Mouse (Mus musculus) midbrain, embryonic 16.5 days (tissue): ENCODE results near the gene Alpl. TPM values are rescaled to one million over a fixed set of nuclear protein-coding genes. Genes with fewer than 3 reads are reported as not detected.
A peak's percentile ranks its signal among the peaks of the same experiment; 100 is the strongest.

ENCODE experiments used
- ATAC-seq: fragments of 200-750 bp; cut with Nextera tagmentation; 2 replicates; pipeline ENCODE4 v1.8.0; 2017; ENCODE audit warnings: moderate TSS enrichment
- H3K27ac ChIP-seq: fragments of 300-500 bp; sonication (generic); 2 replicates; pipeline ENCODE4 v1.5.1; 2014; ENCODE audit warnings: mild to moderate bottlenecking, low read length, mixed read lengths
- H3K27me3 ChIP-seq: fragments of 300-500 bp; sonication (generic); 2 replicates; pipeline ENCODE4 v1.6.1; 2014; ENCODE audit warnings: low read depth, low read length, mixed read lengths; ENCODE audit not compliant: control insufficient read depth, insufficient read depth
- H3K36me3 ChIP-seq: fragments of 300-500 bp; sonication (generic); 2 replicates; pipeline ENCODE4 v1.6.1; 2014; ENCODE audit warnings: mild to moderate bottlenecking, low read length, moderate library complexity, mixed read lengths; ENCODE audit not compliant: control insufficient read depth, insufficient read depth
- H3K4me1 ChIP-seq: fragments of 300-500 bp; sonication (generic); 2 replicates; pipeline ENCODE4 v1.6.1; 2014; ENCODE audit warnings: mild to moderate bottlenecking, low read length, mixed read lengths; ENCODE audit not compliant: control insufficient read depth, insufficient read depth
- H3K4me2 ChIP-seq: fragments of 300-500 bp; sonication (generic); 2 replicates; pipeline ENCODE4 v1.6.1; 2014; ENCODE audit warnings: mild to moderate bottlenecking, low read length, mixed read lengths
- H3K4me3 ChIP-seq: fragments of 300-500 bp; sonication (generic); 2 replicates; pipeline ENCODE4 v1.5.1; 2014; ENCODE audit warnings: low read depth, mild to moderate bottlenecking, low read length, moderate library complexity, mixed read lengths
- H3K9ac ChIP-seq: fragments of 300-500 bp; sonication (generic); 2 replicates; pipeline ENCODE4 v1.6.1; 2014; ENCODE audit warnings: low read depth, low read length, mixed read lengths
- H3K9me3 ChIP-seq: fragments of 300-500 bp; sonication (generic); replicated peaks from 2 replicates; pipeline ENCODE4 v1.6.1; 2014; ENCODE audit warnings: mild to moderate bottlenecking, low read length, mixed read lengths; ENCODE audit not compliant: control insufficient read depth, poor library complexity, severe bottlenecking
- WGBS: fragments of 180-500 bp; shearing (Covaris S2); extraction: QIAGEN DNeasy Blood & Tissue Kit; methylation state at CpG from one replicate; pipeline ENCODE4 v1.1.7; 2014; 5-methylcytosine and 5-hydroxymethylcytosine counted together
- polyA plus RNA-seq: library from polyadenylated mRNA; unstranded; fragments of >200 nt; fragmentation: Nextera tagmentation; extraction: Ambion mirVana; gene quantifications from 2 replicates; pipeline ENCODE4 v1.2.1, GENCODE M21; 2015

The Alpl gene
- polyA plus RNA-seq, 1 experiment from 2014 or later: 12.1 TPM

DNA sequence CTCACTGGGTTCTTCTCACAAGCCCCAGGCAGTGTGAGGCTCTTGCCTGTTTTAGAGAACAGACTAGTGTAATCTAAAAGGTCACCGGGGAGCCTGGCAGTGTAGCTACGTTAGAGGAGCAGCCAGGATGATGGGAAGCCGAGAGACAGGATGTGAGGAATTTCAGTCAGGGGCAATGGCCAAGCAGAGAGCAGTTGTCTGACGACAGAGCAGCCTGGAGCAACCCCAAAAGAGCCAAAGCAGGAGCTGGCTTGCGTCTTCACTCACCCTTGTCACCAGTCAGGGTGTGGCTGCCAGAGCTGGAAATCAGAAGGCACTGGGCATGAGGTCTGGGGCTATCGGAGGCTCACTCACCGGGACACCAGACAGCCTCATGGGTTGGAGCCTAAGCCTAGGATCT is 26.5 kb downstream of the Alpl start:
- H3K27me3 ChIP-seq: no peaks in the 10 kb centered on the region
- no peak overlapping the region for H3K27ac ChIP-seq

GRCm38 (mm10) chr4:137768831-137769230 is 27.4 kb downstream of the Alpl start:
- Histone ChIP-seq H3K9me3 (no peaks in the 10 kb centered on the region), H3K36me3 (no peaks in the 10 kb centered on the region), H3K4me1 (peaks cover 12% of the 10 kb centered on the region; the same call in 1 of the 2 replicates), H3K9ac (no peak overlapping the region), H3K27me3 (no peaks in the 10 kb centered on the region), H3K4me2 (no peak overlapping the region), H3K4me3 (no peak overlapping the region), H3K27ac (no peak overlapping the region)
- WGBS: 90% methylated on average over 6 of the region's 6 CpGs
- no peak for ATAC-seq

More for the DNA sequence above, 26.5 kb downstream of the Alpl start:
- Histone ChIP-seq H3K9me3 (no peaks in the 10 kb centered on the region), H3K4me3 (no peak overlapping the region), H3K9ac (no peak overlapping the region), H3K36me3 (no peaks in the 10 kb centered on the region), H3K4me2 (no peak overlapping the region), H3K4me1 (peaks cover 12% of the 10 kb centered on the region; the same call in 1 of the 2 replicates)
- ATAC-seq: no peak
- WGBS: 54% methylated on average over 7 of the region's 7 CpGs

DNA sequence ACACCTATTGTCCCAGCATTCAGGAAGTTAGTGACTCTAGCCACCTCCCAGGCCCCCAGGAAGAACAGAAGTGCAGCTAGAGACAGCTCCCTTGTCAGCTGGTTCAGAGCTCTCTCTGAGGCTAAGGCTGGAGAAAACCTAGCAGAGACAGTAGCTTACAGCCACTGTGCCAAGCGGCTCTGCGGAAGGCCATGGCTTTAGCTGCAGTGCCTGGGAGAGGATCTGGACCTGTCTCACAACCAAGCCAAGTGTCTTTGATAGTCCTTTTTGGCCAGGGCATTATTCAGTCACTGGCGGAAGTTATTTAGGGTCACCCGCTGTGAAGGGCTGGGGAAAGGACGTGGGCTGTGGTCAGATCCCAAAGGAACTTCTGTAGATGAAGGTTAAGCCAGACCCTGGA is 27.8 kb downstream of the Alpl start:
- ATAC-seq: no peak
- H3K4me1 ChIP-seq: peaks cover 12% of the 10 kb centered on the region; the same call in 1 of the 2 replicates

DNA sequence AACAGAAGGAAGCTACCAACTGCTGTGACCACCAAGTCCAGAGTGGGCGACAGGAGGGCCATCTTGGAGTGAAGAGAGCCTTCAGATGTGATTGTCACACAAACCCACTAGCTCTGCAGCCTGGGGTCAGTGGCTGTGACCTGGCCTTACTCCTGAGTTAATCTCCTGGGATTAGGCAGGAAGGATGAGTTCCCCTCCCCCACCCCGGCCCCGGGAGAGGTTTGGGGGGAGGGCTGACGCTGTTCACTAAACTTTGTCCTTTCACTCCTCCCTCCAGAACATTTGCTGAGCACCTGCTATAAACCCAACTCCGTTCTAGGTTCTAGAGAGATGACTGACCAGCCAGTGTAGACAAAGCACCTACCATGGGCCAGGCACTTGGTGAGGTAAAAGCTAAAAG is 29.8 kb downstream of the Alpl start:
- no peaks in the 10 kb centered on the region for H3K9me3 ChIP-seq
- no peak overlapping the region for H3K9ac ChIP-seq
- no peaks in the 10 kb centered on the region for H3K36me3 ChIP-seq
- peak overlapping the region; percentile 43; the same call in 1 of the 2 replicates for H3K27ac ChIP-seq
- H3K4me2 ChIP-seq: no peak overlapping the region
- no peaks in the 10 kb centered on the region for H3K27me3 ChIP-seq
- ATAC-seq: no peak
- H3K4me1 ChIP-seq: peaks cover 12% of the 10 kb centered on the region; the same call in 1 of the 2 replicates
- 23% methylated on average over 5 of the region's 5 CpGs for WGBS
- no peak overlapping the region for H3K4me3 ChIP-seq

More for the DNA sequence above, 27.8 kb downstream of the Alpl start:
- Histone ChIP-seq H3K9ac (no peak overlapping the region), H3K27ac (no peak overlapping the region), H3K4me3 (no peak overlapping the region), H3K9me3 (no peaks in the 10 kb centered on the region), H3K36me3 (no peaks in the 10 kb centered on the region), H3K4me2 (no peak overlapping the region), H3K27me3 (no peaks in the 10 kb centered on the region)
- 70% methylated on average over 5 of the region's 5 CpGs for WGBS

DNA sequence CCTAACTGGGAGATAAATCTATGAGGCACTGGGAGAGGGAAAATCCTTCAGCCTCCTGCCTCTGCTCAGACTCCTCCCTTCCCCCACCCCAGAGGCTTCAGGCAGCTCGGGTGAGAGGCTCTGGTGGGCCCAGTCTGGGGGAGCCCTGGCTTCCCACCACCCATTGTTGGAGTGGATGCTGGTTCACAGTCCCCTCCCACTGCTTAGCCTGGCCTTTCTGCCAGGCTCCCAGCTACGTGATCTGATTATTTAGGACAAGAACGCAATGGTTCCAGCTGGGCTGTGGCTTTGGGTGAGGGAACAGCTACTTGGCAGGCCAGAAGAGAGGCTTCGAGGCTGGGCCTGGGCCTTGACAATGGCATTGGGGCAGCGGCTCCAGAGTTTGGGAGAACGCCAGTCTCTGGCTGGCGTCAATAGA is 30.6 kb downstream of the Alpl start:
- Histone ChIP-seq H3K4me1 (peaks cover 12% of the 10 kb centered on the region; the same call in 1 of the 2 replicates), H3K27me3 (no peaks in the 10 kb centered on the region), H3K9me3 (no peaks in the 10 kb centered on the region), H3K4me2 (no peak overlapping the region), H3K9ac (peak overlapping the region; percentile 3; the same call in 1 of the 2 replicates), H3K36me3 (no peaks in the 10 kb centered on the region), H3K4me3 (no peak overlapping the region), H3K27ac (peak overlapping the region; percentile 43)
- 16% methylated on average over 7 of the region's 7 CpGs for WGBS
- ATAC-seq: peak; percentile 93

GRCm38 (mm10) chr4:137764621-137765020 is 31.6 kb downstream of the Alpl start:
- Histone ChIP-seq H3K27ac (no peak overlapping the region), H3K27me3 (no peaks in the 10 kb centered on the region), H3K9me3 (no peaks in the 10 kb centered on the region), H3K4me3 (no peak overlapping the region), H3K36me3 (no peaks in the 10 kb centered on the region), H3K9ac (no peak overlapping the region), H3K4me1 (peaks cover 12% of the 10 kb centered on the region; the same call in 1 of the 2 replicates), H3K4me2 (no peak overlapping the region)
- 50% methylated on average over 3 of the region's 3 CpGs for WGBS
- no peak for ATAC-seq

DNA sequence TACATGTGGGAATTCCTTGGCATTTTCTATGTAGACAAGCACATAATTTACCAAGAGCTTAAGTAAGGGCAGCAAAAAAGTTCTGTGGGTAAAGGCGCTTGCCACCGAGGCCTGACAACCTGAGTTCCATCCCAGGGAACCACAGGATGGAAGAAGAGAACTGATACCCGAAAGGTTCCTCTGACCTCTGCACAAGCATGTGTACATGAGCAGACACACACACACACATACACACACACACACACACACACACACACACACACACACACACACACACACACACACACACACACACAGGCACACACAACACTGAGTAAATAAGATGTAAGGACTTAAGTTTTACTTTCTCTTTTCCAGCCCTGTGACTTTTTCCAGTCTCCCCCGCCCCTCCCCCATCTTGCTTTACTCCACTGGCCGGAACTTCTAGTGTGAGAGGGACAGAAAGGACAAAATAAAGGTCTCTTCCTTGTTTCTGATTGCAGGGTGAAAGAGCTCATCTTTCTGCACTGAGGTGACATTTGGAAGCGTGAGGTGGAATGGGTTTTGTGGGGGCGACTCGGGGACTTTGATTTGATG is 32.2 kb downstream of the Alpl start:
- 71% methylated on average over 8 of the region's 8 CpGs for WGBS
- Histone ChIP-seq H3K9ac (no peak overlapping the region), H3K27me3 (no peaks in the 10 kb centered on the region), H3K4me3 (no peak overlapping the region), H3K36me3 (no peaks in the 10 kb centered on the region), H3K9me3 (no peaks in the 10 kb centered on the region), H3K27ac (no peak overlapping the region), H3K4me2 (no peak overlapping the region), H3K4me1 (peaks cover 12% of the 10 kb centered on the region; the same call in 1 of the 2 replicates)
- no peak for ATAC-seq

- 70% methylated on average over 9 of the region's 9 CpGs for WGBS
- no peak overlapping the region for H3K27ac ChIP-seq
- ATAC-seq: no peak
- H3K4me1 ChIP-seq: peaks cover 12% of the 10 kb centered on the region; the same call in 1 of the 2 replicates
- H3K27me3 ChIP-seq: no peaks in the 10 kb centered on the region
- no peak overlapping the region for H3K4me3 ChIP-seq
- no peaks in the 10 kb centered on the region for H3K36me3 ChIP-seq
- H3K4me2 ChIP-seq: no peak overlapping the region
- H3K9ac ChIP-seq: no peak overlapping the region
- no peaks in the 10 kb centered on the region for H3K9me3 ChIP-seq
Measured at GRCm38 (mm10) chr4:137762886-137763285, 33.3 kb downstream of the Alpl start.

GRCm38 (mm10) chr4:137754446-137754845 is 41.7 kb downstream of the Alpl start:
- no peak for ATAC-seq
- Histone ChIP-seq H3K27me3 (no peaks in the 10 kb centered on the region), H3K9me3 (no peaks in the 10 kb centered on the region), H3K4me2 (no peak overlapping the region), H3K4me3 (no peak overlapping the region), H3K9ac (no peak overlapping the region), H3K4me1 (peaks cover 2% of the 10 kb centered on the region; the same call in 1 of the 2 replicates), H3K36me3 (no peaks in the 10 kb centered on the region), H3K27ac (no peak overlapping the region)
- 83% methylated on average over 2 of the region's 2 CpGs for WGBS
